ENCODE assay signal across 28 mouse cellular contexts in the genomic region with DNA sequence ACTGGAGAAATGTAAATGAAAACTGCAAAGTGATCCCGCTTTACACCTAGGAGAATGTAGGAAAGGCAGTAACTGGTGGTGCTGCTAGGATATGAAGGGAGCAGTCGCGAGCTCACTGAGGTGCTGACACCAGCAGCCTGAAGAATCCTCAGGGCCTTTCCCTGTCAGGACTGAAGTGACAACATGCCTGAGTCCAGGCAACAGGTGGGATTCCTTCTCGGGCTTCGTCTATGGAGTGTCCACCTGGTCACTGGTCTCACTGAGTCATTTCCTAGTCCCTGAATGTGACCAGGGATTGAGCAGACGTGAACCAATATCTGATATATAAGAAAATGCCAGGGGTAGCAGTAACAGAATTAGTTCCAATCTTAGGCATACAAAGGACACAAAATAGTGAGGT.
"Had no signal": no experiment of that assay in that cellular context is flagged by ENCODE, and none has a peak within 500 bp of the region (broad histone marks: within the 10 kb centered on the region; RNA-seq: fewer than 3 reads in every experiment).

No protein-coding gene starts in this region.

- H3K27me3 ChIP-seq: limb, embryonic 13.5 days; limb, embryonic 15.5 days; liver, embryonic 12.5 days; liver, embryonic 13.5 days; lung, embryonic 15.5 days; midbrain, embryonic 12.5 days; midbrain, embryonic 15.5 days had no signal

- ATAC-seq: liver, embryonic 12.5 days; liver, postnatal 0 days; lung, postnatal 0 days; midbrain, embryonic 13.5 days; midbrain, embryonic 15.5 days; midbrain, embryonic 16.5 days had no signal

- H3K36me3 ChIP-seq: limb, embryonic 10.5 days; limb, embryonic 12.5 days; limb, embryonic 13.5 days; limb, embryonic 15.5 days; liver, embryonic 12.5 days; liver, embryonic 13.5 days; liver, embryonic 15.5 days; lung, embryonic 15.5 days; midbrain, embryonic 10.5 days; midbrain, embryonic 12.5 days; midbrain, embryonic 13.5 days; midbrain, embryonic 15.5 days had no signal

- H3K4me2 ChIP-seq: limb, embryonic 12.5 days; limb, embryonic 13.5 days; limb, embryonic 15.5 days; liver, embryonic 11.5 days; liver, embryonic 12.5 days; liver, embryonic 13.5 days; liver, embryonic 15.5 days; lung, embryonic 14.5 days; lung, embryonic 15.5 days; midbrain, embryonic 11.5 days; midbrain, embryonic 12.5 days; midbrain, embryonic 13.5 days; midbrain, embryonic 15.5 days had no signal

- H3K4me3 ChIP-seq: limb, embryonic 10.5 days; limb, embryonic 12.5 days; limb, embryonic 13.5 days; limb, embryonic 15.5 days; liver, embryonic 12.5 days; liver, embryonic 13.5 days; liver, embryonic 15.5 days; lung, embryonic 15.5 days; megakaryocyte, embryonic 14.5 days; midbrain, embryonic 10.5 days; midbrain, embryonic 12.5 days; midbrain, embryonic 13.5 days; midbrain, embryonic 15.5 days had no signal

- DNase-seq: left cerebral cortex, postnatal 4 days; liver; liver, embryonic 13.5 days; liver, postnatal 0 days; lung, adult 18-20 months; lung, adult 2 months; lung, embryonic 14.5 days; lung, postnatal 10 days; lung, postnatal 14 days; lung, postnatal 36 days; lung, postnatal 4 days; midbrain, embryonic 14.5 days had no signal
